Mouse (Mus musculus) heart, adult 18-20 months (tissue): ENCODE results near the gene Psmb7. TPM values are rescaled to one million over a fixed set of nuclear protein-coding genes. Genes with fewer than 3 reads are reported as not detected.

Experiments
- DNase-seq, 2 experiments: peaks; one replicate each; pipeline ENCODE4 v3.0.0; 2021 to 2022; ENCODE audit warnings: mixed read lengths in 1 of 2
- microRNA-seq, 2 experiments: library from miRNA; unstranded; fragments of <30 nt; microRNA quantifications; one replicate each; pipeline ENCODE4 v1.2.0; 2022
- total RNA-seq, 2 experiments: library from RNA; stranded (reverse); gene quantifications; 2 replicates each; pipeline ENCODE4 v1.2.3; 2021

Psmb7 gene
- total RNA-seq, 2 experiments from 2014 or later: 240 to 264 TPM

DNA sequence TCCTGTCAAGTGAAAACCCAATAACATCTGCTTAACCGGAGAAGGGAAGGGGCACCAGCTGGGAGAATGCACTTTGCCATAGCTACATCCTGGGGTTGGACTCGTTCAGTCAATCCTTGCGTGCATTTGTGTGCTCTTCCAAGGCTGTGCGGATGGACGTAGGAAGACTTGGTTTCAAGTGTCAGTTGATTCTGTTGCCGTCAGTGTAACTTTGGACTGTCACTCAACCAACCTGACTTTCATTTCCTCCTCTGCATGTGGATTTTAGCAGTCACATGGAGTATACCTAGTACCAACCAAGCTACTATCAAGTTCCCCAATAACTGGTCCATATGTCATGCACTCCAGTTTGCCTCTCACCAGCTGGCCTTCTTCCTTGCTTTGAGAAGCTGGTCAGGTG is 98.9 kb downstream of the Psmb7 start:
- no peak for DNase-seq

DNA sequence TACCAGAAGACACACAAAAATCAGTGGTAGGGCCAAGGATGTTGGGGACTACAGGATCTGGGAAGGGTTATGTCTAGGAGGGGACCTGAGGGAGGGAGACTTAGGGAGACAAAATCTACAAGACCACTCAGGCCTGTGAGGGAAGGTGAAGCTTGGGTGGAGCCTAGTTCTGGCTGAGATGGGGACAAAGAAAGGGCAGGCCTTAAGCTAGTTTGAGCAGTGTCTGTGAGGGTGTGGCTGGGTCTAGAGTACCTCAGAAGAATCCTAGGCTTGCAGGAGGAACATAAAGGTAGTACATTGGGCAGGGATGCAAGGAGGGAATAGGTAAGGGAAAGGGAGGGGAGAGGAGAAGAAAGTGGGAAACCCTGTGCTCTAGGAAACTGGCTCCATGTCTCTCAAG is 99.5 kb downstream of the Psmb7 start:
- DNase-seq: no peak

DNA sequence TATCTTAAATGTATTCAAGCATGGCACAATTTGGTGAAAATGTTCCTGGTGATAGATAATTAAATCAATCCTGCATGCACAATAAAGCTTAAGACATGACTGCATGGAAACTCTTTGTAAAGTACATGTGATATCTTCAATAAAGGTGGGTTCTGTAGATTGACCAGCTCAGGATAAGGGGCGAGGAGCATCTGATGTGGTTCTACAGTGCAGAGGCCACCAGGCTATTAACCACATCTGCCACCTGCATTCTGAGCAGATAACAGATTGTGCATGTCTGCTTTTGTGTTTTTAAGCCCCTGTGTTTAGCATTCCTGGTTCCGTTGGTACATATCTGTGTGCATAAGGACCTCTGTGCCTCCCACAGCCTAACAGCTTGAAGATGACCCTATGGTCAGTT is 100.7 kb downstream of the Psmb7 start:
- DNase-seq: no peak

DNA sequence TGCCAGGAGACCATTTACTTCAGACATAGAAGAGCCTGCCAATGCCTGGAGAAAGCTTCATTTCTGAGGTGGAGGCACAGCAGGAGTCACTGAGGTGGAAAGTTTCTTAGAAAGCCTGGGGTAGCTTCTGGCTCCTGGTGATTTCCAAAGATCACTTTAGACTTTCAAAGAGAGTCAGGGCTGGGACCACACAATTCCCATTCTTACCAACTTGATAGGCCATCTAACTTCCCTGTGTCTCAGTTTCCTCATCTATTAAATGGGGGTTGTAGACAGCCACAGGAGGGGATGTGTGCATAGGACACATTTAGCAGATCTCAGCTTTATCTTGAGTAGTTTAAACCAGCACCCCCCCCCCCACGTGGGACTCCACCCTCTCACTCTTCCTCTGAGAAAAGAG is 101.5 kb downstream of the Psmb7 start:
- no peak for DNase-seq

DNA sequence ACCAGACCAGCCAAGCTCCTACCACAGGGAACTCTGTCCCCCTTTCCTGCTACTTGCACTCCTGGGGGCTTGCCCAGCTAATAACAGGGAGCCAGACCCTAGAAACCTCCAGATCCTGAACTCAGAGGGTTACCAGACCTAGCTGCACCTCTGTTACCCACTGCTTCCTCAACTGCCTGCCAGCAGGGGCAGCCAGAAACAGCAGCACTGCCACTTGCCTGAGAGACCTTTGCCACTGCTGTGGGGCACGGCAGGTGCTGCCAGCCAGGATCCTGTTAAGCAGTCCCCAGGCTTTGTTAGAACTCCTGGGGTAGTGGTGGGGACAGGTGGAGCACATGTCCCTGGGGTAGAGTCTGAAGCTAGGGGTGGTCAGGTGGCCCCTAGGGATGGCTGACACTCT is 102.3 kb downstream of the Psmb7 start:
- DNase-seq: no peak

DNA sequence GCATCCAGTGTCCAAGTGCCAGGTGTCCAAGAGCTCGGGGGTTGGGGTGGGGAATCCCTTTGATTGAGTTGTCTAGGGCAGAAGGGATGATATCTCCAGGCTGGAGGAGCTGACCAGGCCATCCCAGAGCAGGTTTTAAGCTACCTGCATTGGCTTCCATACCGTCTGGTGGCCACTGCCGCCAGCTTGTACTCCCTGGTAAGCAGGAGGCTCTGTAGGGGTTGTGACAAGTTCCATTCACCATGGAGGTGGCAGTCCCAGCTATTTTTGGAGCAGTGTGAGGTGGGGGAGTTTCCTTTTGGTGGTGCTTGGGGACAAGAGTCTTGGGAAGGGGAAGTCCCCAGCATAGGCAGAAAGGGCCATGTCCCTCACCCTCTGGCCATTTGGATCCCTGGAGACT is 102.8 kb downstream of the Psmb7 start:
- no peak for DNase-seq

DNA sequence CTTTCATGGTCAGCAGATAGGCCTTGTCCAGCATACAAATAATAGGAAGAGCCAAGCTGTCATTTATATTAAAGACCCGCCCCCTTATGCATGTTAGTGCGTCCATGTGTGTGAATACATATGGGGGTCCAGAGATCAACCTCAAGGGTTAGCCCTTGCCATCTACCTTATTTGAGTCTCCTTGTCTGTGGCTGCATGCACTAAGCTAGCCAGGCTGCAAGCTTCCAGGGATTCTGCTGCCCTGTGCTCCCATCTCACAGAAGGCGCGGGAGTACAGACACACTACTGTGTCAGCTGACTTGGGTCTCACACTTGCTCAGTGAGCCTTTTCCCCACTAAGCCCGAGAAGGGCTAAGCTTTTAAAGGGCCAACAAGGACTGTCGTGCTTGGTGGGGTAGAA is 103.2 kb downstream of the Psmb7 start:
- DNase-seq: no peak

DNA sequence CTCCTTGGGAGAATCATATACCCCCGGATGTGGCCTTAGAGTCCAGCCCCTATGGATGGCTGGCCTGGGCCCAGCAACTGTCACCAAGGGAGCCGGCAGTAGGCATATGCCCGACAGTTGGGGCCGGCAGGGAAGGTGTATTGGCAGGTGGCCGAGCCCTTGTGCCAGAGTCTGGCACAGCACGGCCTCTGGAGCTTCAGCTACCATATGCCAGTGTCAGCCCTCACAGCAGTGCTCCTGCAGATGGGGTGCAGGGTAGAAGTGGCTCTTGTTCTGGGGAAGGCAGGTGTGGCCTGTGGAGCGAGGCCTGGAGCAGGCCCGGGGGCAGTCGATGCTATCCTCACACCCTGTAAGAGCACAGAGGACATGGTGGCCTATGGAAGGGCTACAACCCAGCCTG is 104.2 kb downstream of the Psmb7 start:
- DNase-seq: no peak

Small RNA genes lying within 50 kb of the gene (microRNA-seq; reads per million reads assigned to microRNA genes)
- gene Gm27634: 0 reads per million in 2 experiments

Other genes starting within 250 kb of the Psmb7 start
- gene Nek6, start 132.4 kb downstream of the Psmb7 start, total RNA-seq: 1 to 10 TPM; 2.6 to 4.7 TPM
- gene Nr5a1, start 70.5 kb upstream of the Psmb7 start, total RNA-seq: not detected